Mouse (Mus musculus) urinary bladder, postnatal 14 days (tissue): ENCODE measurements around the gene Pycr1.
"Not testable (repeated sequence)": the region's sequence is repeated elsewhere in the genome, so short reads cannot be mapped to it uniquely, and the experiment has no call there.

Source experiments
- DNase-seq: peaks from one replicate; pipeline ENCODE4 v3.0.0; 2021; ENCODE audit warnings: low spot score

Pycr1 gene

DNA sequence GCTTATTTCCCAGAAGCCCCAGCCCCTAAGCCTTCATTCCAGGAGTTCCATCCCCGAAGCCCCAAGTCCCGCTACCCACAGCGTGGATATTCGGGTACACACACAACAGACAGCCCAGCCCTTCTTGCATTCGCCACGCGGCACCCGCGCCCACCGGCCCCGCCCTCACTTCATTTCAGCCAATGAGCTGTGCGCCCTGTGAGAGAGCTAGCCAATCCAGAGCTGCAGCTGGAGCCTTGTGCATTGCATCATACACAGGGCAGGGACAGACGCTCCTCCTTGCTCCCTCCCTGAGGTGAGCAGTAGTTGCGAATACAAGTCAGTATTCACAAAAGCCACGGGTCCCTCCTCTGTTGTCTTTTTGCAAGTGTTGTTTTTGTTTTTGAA, at the start of gene Pycr1:
Gene Pycr1 (minus strand): TSS at position 169 of the 387 bp plus-strand sequence.
- peak; percentile 96 for DNase-seq

- DNase-seq = no peak
These were observed 49.0 kb upstream of the Pycr1 start for GRCm38 (mm10) chr11:120692471-120693011.

- no peak for DNase-seq
These were observed 45.8 kb upstream of the Pycr1 start for GRCm38 (mm10) chr11:120689365-120689764.

GRCm38 (mm10) chr11:120686650-120687272, 43.2 kb upstream of the Pycr1 start:
- DNase-seq = peak; percentile 43

DNA sequence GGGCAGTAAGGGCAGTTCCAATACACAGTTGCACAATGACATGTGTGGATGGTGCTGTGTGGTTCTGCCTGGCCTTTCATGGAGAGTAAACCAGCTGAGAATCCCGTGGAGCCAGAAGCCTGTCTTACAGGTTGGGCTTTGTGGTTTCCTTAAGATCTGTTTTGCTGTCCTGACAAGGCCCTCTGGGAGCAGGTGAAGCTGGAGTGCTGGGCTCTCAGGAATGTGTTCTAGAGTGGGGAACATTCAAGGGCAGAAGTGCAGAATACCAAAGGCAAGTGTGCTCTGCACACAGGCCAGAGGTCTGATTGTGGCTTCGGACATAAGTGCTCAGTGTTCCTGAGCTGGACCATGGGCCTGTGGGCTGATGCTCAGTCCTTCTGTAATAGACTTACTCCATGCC, 41.1 kb upstream of the Pycr1 start:
- no peak for DNase-seq

- no peak for DNase-seq
These were observed 40.5 kb upstream of the Pycr1 start for GRCm38 (mm10) chr11:120684086-120684485.

- no peak for DNase-seq
These were observed 40.0 kb upstream of the Pycr1 start for GRCm38 (mm10) chr11:120683536-120683935.

DNA sequence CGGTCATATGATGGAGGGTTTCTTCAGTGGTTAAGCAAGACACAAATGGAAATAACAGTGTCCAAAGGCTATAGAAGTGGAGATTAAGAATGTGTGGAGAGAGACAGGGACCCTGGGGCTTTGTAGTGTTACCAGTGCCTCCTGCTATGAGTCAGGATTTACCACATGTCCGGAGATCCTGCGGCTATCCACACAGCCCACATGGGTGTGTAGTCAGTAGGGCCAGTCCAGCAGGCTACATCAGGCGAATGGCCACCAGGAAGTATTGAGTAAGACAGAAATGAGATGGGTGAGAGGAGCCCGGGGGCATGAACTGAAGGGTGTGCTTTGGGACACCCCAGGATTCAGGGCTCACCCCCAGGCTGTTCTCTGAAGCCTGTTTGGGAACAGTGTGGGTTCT, 39.1 kb upstream of the Pycr1 start:
- no peak for DNase-seq

- DNase-seq = peak; percentile 35
These were observed 36.3 kb upstream of the Pycr1 start for GRCm38 (mm10) chr11:120679909-120680308.

DNA sequence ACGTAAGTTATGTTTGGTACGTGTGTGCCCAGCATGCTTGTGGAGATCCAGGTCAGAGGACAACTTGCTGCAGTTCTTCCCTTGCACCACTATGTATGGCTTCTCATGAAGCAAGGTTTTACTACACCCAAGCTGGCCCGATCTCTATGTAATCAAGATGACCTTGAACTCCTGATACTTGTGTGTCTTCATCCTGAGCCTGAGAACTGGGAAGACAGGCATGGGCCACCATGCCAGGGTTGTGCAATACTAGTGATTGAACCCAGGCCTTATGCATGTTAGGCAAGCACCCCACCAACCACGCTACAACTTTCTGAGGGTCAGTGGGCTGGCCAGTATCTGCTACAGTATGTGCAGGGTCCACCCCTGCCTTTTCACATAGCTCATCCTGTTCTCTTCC, 33.4 kb upstream of the Pycr1 start:
- DNase-seq = no peak

- not testable (repeated sequence) for DNase-seq
These were observed 32.3 kb upstream of the Pycr1 start for GRCm38 (mm10) chr11:120675875-120676274.

DNA sequence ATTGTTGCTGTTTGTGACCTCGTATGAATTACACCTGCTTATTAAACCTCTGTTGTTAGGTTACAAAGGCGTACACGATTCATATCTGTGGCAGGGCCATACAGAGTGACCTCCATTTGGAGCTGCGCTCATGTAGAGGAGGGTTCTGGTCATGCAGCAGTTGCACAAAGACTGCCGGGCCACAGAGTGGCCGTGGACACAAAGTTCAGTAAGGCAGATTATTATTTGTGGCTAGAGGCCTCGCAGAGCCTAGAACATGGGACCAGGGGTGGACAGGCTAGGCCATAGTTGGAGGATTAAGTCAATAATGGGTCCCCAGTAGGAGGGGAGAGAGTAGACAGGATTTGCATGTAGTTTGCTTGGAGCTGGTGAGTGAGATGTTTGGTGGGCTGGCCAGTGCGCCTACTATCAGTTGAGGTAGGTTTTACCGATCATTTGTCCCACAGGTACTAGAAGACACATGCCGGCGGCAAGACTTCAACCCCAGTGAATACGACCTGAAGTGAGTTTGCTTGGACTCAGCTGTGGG, 30.1 kb upstream of the Pycr1 start:
- no peak for DNase-seq

GRCm38 (mm10) chr11:120672687-120673593, 29.4 kb upstream of the Pycr1 start, which contains the start of gene Aspscr1:
TSS of gene Aspscr1 (plus strand) at chr11:120672973.
- peak; percentile 97 for DNase-seq

DNA sequence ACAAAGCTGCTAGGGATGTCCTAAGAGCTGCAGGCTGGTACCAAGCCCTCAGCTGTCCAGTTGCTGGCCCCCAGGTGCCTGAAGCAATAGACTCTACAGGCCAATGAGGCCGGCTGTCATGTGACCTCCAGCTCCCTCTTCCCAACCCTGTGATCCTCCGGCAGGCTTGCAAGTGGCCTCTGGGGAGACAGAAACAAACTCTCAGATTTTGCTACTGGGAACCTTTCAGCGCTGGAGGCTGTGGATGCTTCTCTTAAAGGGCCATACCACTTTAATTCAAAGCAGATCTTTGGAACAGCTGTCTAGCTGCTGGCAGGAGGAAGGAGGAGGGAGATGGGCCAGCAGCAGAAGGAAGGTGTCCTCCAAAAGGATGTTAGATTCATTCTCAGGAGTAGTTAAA, 23.0 kb upstream of the Pycr1 start:
- DNase-seq = no peak

DNA sequence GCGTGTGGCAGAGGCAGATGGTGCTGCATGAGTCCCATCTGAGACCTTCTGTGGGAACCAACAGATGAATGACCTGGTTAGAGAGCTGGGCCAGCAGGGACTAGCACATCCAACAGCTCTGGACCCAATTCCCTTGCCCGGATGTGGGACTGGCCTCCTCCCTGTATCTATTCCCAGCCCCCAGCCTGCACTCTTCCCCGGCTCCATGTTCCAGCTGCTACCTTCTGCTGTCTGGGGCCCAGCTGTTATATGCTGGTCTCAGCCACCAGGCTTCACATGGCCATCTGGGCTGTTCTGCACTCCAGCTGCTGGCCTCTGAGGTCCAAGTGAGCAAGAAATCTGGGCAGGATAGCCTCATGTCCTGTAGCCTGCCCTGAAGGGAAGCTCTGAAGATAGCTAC, 21.8 kb upstream of the Pycr1 start:
- peak; percentile 53 for DNase-seq

DNA sequence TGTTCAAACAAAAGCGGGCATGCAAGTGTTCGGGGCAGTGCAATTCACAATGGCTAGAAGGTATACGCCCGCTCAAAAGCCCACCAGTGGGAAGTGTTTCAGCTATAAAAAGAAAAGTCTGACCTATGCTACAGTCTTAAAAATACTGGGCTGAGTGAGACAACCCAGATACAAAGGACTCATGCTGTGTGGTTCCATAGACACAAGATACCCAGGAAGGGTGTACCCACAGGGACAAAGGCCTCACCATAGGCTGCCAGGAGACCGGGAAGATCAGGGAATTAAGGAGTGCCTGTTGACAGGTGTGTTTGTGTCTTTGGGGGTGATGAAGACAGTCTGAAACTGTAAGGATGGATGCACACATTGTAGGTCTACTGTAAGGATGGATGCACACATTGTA, 20.1 kb upstream of the Pycr1 start:
- DNase-seq = no peak

DNA sequence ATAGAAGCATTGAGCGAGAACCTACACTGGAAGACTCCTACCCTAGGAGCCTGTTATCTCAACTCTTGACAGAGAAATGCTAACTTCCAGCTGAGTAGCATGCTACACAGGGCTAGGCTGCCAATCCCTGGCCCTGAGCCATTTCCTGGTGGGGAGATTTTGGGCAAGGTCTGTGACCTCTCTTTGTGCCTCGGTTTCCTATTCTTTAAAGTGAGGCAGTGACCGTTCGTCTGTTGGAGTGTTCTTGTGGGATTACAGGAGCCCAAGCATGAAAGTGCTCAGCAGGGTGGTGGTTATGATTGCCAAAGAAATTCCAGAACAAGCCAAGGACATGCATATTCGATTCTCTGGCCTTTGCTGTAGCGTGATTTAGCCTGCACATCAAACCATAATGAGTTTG, 19.2 kb upstream of the Pycr1 start:
- no peak for DNase-seq

DNA sequence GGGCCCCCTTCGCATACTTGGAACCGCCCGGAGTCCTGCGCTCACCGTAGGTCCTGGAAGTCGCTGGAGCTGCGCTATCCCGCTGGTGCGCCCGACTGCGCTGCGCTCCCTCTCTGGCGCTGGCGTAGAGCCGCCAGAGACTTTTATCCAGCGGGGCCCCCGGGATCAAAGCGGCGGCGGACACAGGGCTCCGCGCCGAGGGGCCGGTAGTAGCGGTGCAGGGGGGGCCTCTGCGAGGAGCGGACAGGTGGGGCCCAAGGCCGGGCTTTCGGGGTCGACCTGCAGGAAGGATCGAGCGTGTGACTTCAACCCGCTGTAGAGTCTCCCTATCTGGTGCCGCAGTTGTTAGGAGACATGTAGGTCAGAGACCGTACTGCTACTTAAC, 17.5 kb upstream of the Pycr1 start, which contains the start of gene Notum:
Gene Notum (minus strand): TSS at position 100 of the 385 bp plus-strand sequence.
- DNase-seq = no peak

DNA sequence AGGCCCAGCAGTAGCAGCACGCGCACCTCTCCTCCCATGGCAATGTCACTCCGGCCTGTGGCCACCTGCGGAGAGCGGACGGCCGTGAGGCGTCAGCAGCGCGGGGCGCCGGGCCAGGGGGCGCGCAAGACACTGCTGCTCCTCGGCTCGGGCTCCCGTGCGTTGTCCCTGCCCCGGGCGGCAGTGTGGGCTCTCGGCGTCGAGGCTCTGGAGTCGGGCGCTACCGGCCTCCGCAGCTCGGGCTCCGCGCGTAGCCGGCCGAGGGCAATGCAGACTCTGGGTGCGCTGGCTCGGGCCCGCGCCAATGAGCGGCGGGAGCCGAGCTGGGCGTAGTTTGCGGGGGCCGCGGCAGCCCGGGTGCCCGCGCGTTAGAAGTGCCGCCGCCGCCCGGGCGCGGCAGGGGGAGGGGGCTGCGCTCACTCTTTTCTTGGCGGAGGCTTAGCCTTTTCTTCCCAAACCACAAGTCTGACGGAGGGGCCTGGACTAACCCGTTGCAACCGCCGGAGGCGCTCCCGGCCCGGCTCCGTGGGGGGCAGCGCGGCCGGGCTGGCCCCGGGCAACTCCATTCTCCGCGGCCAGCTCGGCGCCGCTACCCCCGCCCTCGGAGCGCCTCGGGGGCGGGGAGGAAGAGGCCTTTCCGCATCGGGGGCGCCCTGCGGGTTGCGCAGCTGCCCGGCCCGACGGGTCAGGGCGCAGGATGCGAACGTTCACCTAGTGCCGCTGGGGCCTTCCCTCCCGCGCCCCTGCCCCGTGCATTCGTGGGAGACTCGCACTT, 16.9 kb upstream of the Pycr1 start:
- no peak for DNase-seq

GRCm38 (mm10) chr11:120659509-120660300, 16.1 kb upstream of the Pycr1 start:
- no peak for DNase-seq

DNA sequence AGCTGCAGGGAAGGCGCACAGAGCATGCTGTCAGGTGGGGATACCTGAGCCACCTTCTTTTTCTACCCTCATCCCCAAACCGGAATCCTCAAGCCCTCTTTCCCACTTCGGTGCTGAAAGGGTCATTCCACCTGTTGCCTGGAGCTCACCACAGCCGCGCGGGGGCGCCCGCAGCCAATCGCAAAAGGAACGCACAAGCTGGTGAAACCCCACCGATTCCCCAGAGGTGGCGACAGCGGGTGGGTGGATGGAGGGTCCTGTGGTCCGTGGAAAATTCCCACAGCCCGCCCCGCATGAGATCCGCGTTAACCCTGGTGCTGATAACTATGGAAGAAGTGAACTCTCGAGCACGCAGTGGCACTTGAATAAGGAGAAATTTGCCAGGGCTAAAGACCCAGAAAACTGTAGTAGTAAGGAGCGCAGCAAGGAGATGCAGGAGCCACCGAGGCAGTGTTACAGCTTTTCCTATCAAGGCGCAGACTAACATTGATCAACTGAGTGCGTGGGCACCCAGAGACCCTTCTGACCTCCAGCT, 15.4 kb upstream of the Pycr1 start:
- DNase-seq = peak; percentile 84
